Mouse (Mus musculus): Measurements from ENCODE around the gene Hs3st2. TPM values are rescaled to one million over a fixed set of nuclear protein-coding genes. Genes with fewer than 3 reads are reported as not detected.

Gene Hs3st2
- polyA plus RNA-seq, 1 experiment from 2014 or later: 0.07 TPM

- no peaks in the 10 kb centered on the region for H3K27me3 ChIP-seq (ENCODE audit: control insufficient read depth, insufficient read depth, low read length)
- DNase-seq (ENCODE audit: low spot score) (no peak), ATAC-seq (ENCODE audit: insufficient number of reproducible peaks, low FRiP score, low TSS enrichment, low read depth) (no peak)
- 84% methylated on average over 5 of the region's 5 CpGs for WGBS
- 0 out of 2 replicates have a peak, but pooled peaks cover 7% of the 10 kb centered on the region for H3K4me1 ChIP-seq (ENCODE audit: control insufficient read depth, insufficient read depth, low read length)
- H3K9me3 ChIP-seq (ENCODE audit: control insufficient read depth, low read length): no peaks in the 10 kb centered on the region
- H3K4me2 ChIP-seq (ENCODE audit: low read depth, severe bottlenecking): no peak overlapping the region
- no peak overlapping the region for H3K9ac ChIP-seq (ENCODE audit: low read length)
- H3K27ac ChIP-seq (replicated peaks; ENCODE audit: low read depth, low read length): no peak overlapping the region
- no peaks in the 10 kb centered on the region for H3K36me3 ChIP-seq (ENCODE audit: control insufficient read depth, insufficient read depth, low read length)
- no peak overlapping the region for H3K4me3 ChIP-seq (ENCODE audit: low read depth, low read length)
Observed at GRCm38 (mm10) chr7:121441186-121441585, 49.5 kb downstream of the Hs3st2 start.

GRCm38 (mm10) chr7:121444336-121444735, 52.7 kb downstream of the Hs3st2 start:
- Histone ChIP-seq H3K4me2 (ENCODE audit: low read depth, severe bottlenecking) (no peak overlapping the region), H3K36me3 (ENCODE audit: control insufficient read depth, insufficient read depth, low read length) (no peaks in the 10 kb centered on the region), H3K4me3 (ENCODE audit: low read depth, low read length) (no peak overlapping the region), H3K27ac (replicated peaks; ENCODE audit: low read depth, low read length) (no peak overlapping the region), H3K27me3 (ENCODE audit: control insufficient read depth, insufficient read depth, low read length) (no peaks in the 10 kb centered on the region), H3K9me3 (ENCODE audit: control insufficient read depth, low read length) (no peaks in the 10 kb centered on the region), H3K9ac (ENCODE audit: low read length) (no peak overlapping the region), H3K4me1 (ENCODE audit: control insufficient read depth, insufficient read depth, low read length) (no peaks in the 10 kb centered on the region)
- DNase-seq (ENCODE audit: low spot score) (no peak), ATAC-seq (ENCODE audit: insufficient number of reproducible peaks, low FRiP score, low TSS enrichment, low read depth) (no peak)
- WGBS: 61% methylated on average over 7 of the region's 7 CpGs

GRCm38 (mm10) chr7:121446281-121446680, 54.6 kb downstream of the Hs3st2 start:
- Histone ChIP-seq H3K4me1 (ENCODE audit: control insufficient read depth, insufficient read depth, low read length) (no peaks in the 10 kb centered on the region), H3K9me3 (ENCODE audit: control insufficient read depth, low read length) (no peaks in the 10 kb centered on the region), H3K36me3 (ENCODE audit: control insufficient read depth, insufficient read depth, low read length) (no peaks in the 10 kb centered on the region), H3K9ac (ENCODE audit: low read length) (no peak overlapping the region), H3K4me3 (ENCODE audit: low read depth, low read length) (no peak overlapping the region), H3K27ac (replicated peaks; ENCODE audit: low read depth, low read length) (no peak overlapping the region), H3K4me2 (ENCODE audit: low read depth, severe bottlenecking) (no peak overlapping the region), H3K27me3 (ENCODE audit: control insufficient read depth, insufficient read depth, low read length) (no peaks in the 10 kb centered on the region)
- 88% methylated on average over 4 of the region's 4 CpGs for WGBS
- DNase-seq (ENCODE audit: low spot score) (no peak), ATAC-seq (ENCODE audit: insufficient number of reproducible peaks, low FRiP score, low TSS enrichment, low read depth) (no peak)

- Histone ChIP-seq H3K4me2 (ENCODE audit: low read depth, severe bottlenecking) (no peak overlapping the region), H3K4me3 (ENCODE audit: low read depth, low read length) (no peak overlapping the region), H3K27me3 (ENCODE audit: control insufficient read depth, insufficient read depth, low read length) (no peaks in the 10 kb centered on the region), H3K4me1 (ENCODE audit: control insufficient read depth, insufficient read depth, low read length) (no peaks in the 10 kb centered on the region), H3K9ac (ENCODE audit: low read length) (no peak overlapping the region), H3K9me3 (ENCODE audit: control insufficient read depth, low read length) (no peaks in the 10 kb centered on the region), H3K36me3 (ENCODE audit: control insufficient read depth, insufficient read depth, low read length) (no peaks in the 10 kb centered on the region), H3K27ac (replicated peaks; ENCODE audit: low read depth, low read length) (no peak overlapping the region)
- 64% methylated on average over 13 of the region's 13 CpGs for WGBS
- no peak for ATAC-seq (ENCODE audit: insufficient number of reproducible peaks, low FRiP score, low TSS enrichment, low read depth)
- no peak for DNase-seq (ENCODE audit: low spot score)
Observed at GRCm38 (mm10) chr7:121450951-121451843, 59.5 kb downstream of the Hs3st2 start.

- H3K4me3 ChIP-seq (ENCODE audit: low read depth, low read length): no peak overlapping the region
- H3K27me3 ChIP-seq (ENCODE audit: control insufficient read depth, insufficient read depth, low read length): no peaks in the 10 kb centered on the region
- WGBS: 92% methylated on average over 1 of the region's 1 CpGs
- ATAC-seq (ENCODE audit: insufficient number of reproducible peaks, low FRiP score, low TSS enrichment, low read depth): no peak
- no peaks in the 10 kb centered on the region for H3K9me3 ChIP-seq (ENCODE audit: control insufficient read depth, low read length)
- no peak overlapping the region for H3K4me2 ChIP-seq (ENCODE audit: low read depth, severe bottlenecking)
- H3K4me1 ChIP-seq (ENCODE audit: control insufficient read depth, insufficient read depth, low read length): no peaks in the 10 kb centered on the region
- H3K27ac ChIP-seq (replicated peaks; ENCODE audit: low read depth, low read length): no peak overlapping the region
- DNase-seq (ENCODE audit: low spot score): no peak
- H3K36me3 ChIP-seq (ENCODE audit: control insufficient read depth, insufficient read depth, low read length): no peaks in the 10 kb centered on the region
- no peak overlapping the region for H3K9ac ChIP-seq (ENCODE audit: low read length)
Observed at GRCm38 (mm10) chr7:121456716-121457115, 65.1 kb downstream of the Hs3st2 start.

GRCm38 (mm10) chr7:121458075-121458474, 66.4 kb downstream of the Hs3st2 start:
- no peaks in the 10 kb centered on the region for H3K27me3 ChIP-seq (ENCODE audit: control insufficient read depth, insufficient read depth, low read length)
- no peaks in the 10 kb centered on the region for H3K9me3 ChIP-seq (ENCODE audit: control insufficient read depth, low read length)
- H3K4me1 ChIP-seq (ENCODE audit: control insufficient read depth, insufficient read depth, low read length): no peaks in the 10 kb centered on the region
- no peak overlapping the region for H3K9ac ChIP-seq (ENCODE audit: low read length)
- H3K4me3 ChIP-seq (ENCODE audit: low read depth, low read length): no peak overlapping the region
- DNase-seq (ENCODE audit: low spot score) (no peak), ATAC-seq (ENCODE audit: insufficient number of reproducible peaks, low FRiP score, low TSS enrichment, low read depth) (no peak)
- H3K27ac ChIP-seq (replicated peaks; ENCODE audit: low read depth, low read length): no peak overlapping the region
- H3K4me2 ChIP-seq (ENCODE audit: low read depth, severe bottlenecking): no peak overlapping the region
- WGBS: 56% methylated on average over 3 of the region's 3 CpGs
- H3K36me3 ChIP-seq (ENCODE audit: control insufficient read depth, insufficient read depth, low read length): no peaks in the 10 kb centered on the region

GRCm38 (mm10) chr7:121460626-121461025, 69.0 kb downstream of the Hs3st2 start:
- 84% methylated on average over 6 of the region's 6 CpGs for WGBS
- Histone ChIP-seq H3K27ac (replicated peaks; ENCODE audit: low read depth, low read length) (no peak overlapping the region), H3K36me3 (ENCODE audit: control insufficient read depth, insufficient read depth, low read length) (no peaks in the 10 kb centered on the region), H3K9ac (ENCODE audit: low read length) (no peak overlapping the region), H3K27me3 (ENCODE audit: control insufficient read depth, insufficient read depth, low read length) (no peaks in the 10 kb centered on the region), H3K9me3 (ENCODE audit: control insufficient read depth, low read length) (no peaks in the 10 kb centered on the region), H3K4me2 (ENCODE audit: low read depth, severe bottlenecking) (no peak overlapping the region), H3K4me3 (ENCODE audit: low read depth, low read length) (no peak overlapping the region), H3K4me1 (ENCODE audit: control insufficient read depth, insufficient read depth, low read length) (no peaks in the 10 kb centered on the region)
- ATAC-seq (ENCODE audit: insufficient number of reproducible peaks, low FRiP score, low TSS enrichment, low read depth) (no peak), DNase-seq (ENCODE audit: low spot score) (no peak)

- Histone ChIP-seq H3K27ac (replicated peaks; ENCODE audit: low read depth, low read length) (no peak overlapping the region), H3K36me3 (ENCODE audit: control insufficient read depth, insufficient read depth, low read length) (no peaks in the 10 kb centered on the region), H3K27me3 (ENCODE audit: control insufficient read depth, insufficient read depth, low read length) (no peaks in the 10 kb centered on the region), H3K9me3 (ENCODE audit: control insufficient read depth, low read length) (no peaks in the 10 kb centered on the region), H3K9ac (ENCODE audit: low read length) (no peak overlapping the region), H3K4me3 (ENCODE audit: low read depth, low read length) (no peak overlapping the region), H3K4me1 (ENCODE audit: control insufficient read depth, insufficient read depth, low read length) (no peaks in the 10 kb centered on the region), H3K4me2 (ENCODE audit: low read depth, severe bottlenecking) (no peak overlapping the region)
- no peak for DNase-seq (ENCODE audit: low spot score)
- no peak for ATAC-seq (ENCODE audit: insufficient number of reproducible peaks, low FRiP score, low TSS enrichment, low read depth)
- WGBS: 90% methylated on average over 5 of the region's 5 CpGs
Observed at GRCm38 (mm10) chr7:121464441-121464840, 72.8 kb downstream of the Hs3st2 start.
